In genomic region chr13:83868922-83869321, GRCm38 (mm10) we compare ENCODE assay signal across 12 mouse cellular contexts.
DNase-seq lines count a peak whose midpoint lies in the region; ATAC-seq and TF ChIP-seq lines count a peak whose summit lies in the region.
"Had no signal": no experiment of that assay in that cellular context is flagged by ENCODE, and none has a peak within 500 bp of the region (broad histone marks: within the 10 kb centered on the region; RNA-seq: fewer than 3 reads in every experiment).

No protein-coding gene starts in this region.

- in situ Hi-C loops in CH12.LX (cut with MboI; ENCODE audit: low pct_ligation_motif_present, low pct_unique_long_range_greater_than_20kb, low sequenced_read_pairs) = no loop called here

- TF ChIP-seq RAD21 in CH12.LX (IDR thresholded peaks at IDR 0.05; ENCODE audit: low read depth, low read length) = no peak

- 9% methylated on average over 4 of the region's 4 CpGs for WGBS in forebrain, embryonic 13.5 days
- WGBS in midbrain, embryonic 10.5 days = 60% methylated on average over 4 of the region's 4 CpGs

- no peaks in the 10 kb centered on the region for H3K36me3 ChIP-seq in CH12.LX (replicated peaks in 1 of 2; ENCODE audit: control insufficient read depth in 1 of 2, insufficient read depth in 1 of 2, low read length in 1 of 2)
- H3K36me3 ChIP-seq in forebrain, embryonic 13.5 days (ENCODE audit: poor library complexity, severe bottlenecking) = no peaks in the 10 kb centered on the region
- no peaks in the 10 kb centered on the region for H3K36me3 ChIP-seq in midbrain, embryonic 10.5 days

- no peak overlapping the region for H3K9ac ChIP-seq in CH12.LX (ENCODE audit: insufficient read depth, low read depth)
- H3K9ac ChIP-seq in forebrain, embryonic 13.5 days = peak overlapping the region; percentile 30; the same call in 1 of the 2 replicates

- no peaks in the 10 kb centered on the region for H3K9me3 ChIP-seq in CH12.LX (replicated peaks; ENCODE audit: low read length)
- no peaks in the 10 kb centered on the region for H3K9me3 ChIP-seq in forebrain, embryonic 13.5 days (replicated peaks)
- H3K9me3 ChIP-seq in midbrain, embryonic 10.5 days (replicated peaks) = no peaks in the 10 kb centered on the region

- dilution Hi-C loops in CH12.LX (cut with MboI; ENCODE audit: extremely low pct_ligation_motif_present, extremely low pct_unique_long_range_greater_than_20kb, low sequenced_read_pairs) = no loop called here

- no peaks in the 10 kb centered on the region for H3K27me3 ChIP-seq in CH12.LX (replicated peaks)
- H3K27me3 ChIP-seq in forebrain, embryonic 13.5 days = no peaks in the 10 kb centered on the region
- H3K27me3 ChIP-seq in midbrain, embryonic 10.5 days (ENCODE audit: low read depth, poor library complexity, severe bottlenecking) = no peaks in the 10 kb centered on the region

- H3K4me2 ChIP-seq in CH12.LX (ENCODE audit: insufficient read depth, low read depth, poor library complexity, severe bottlenecking) = no peak overlapping the region
- peak overlapping the region; percentile 10; the same call in 1 of the 2 replicates for H3K4me2 ChIP-seq in forebrain, embryonic 13.5 days

- peak; percentile 12 for DNase-seq in CH12.LX (ENCODE audit: extremely low read depth)
- peak; percentile 41 for DNase-seq in cerebellum, adult 8-10 months
- DNase-seq in midbrain, embryonic 10.5 days (ENCODE audit: low spot score) = no peak
- DNase-seq in MN1 (ENCODE audit: low spot score) = no peak
- DNase-seq in adrenal gland, postnatal 36 days = no peak
- no peak for DNase-seq in thymus, postnatal 25 days
- DNase-seq in testis, postnatal 10 days (ENCODE audit: low spot score) = no peak
- DNase-seq: adrenal gland, adult 2 months; kidney, adult 11 months; spleen, adult 18-20 months; thymus, postnatal 36 days had no signal

- peaks cover 0 to 5% of the 10 kb centered on the region in 2 experiments; a peak in 1 of 4 replicates for H3K4me1 ChIP-seq in CH12.LX (ENCODE audit: control insufficient read depth in 1 of 2, insufficient read depth in 2 of 2)
- H3K4me1 ChIP-seq in forebrain, embryonic 13.5 days = peaks cover 43% of the 10 kb centered on the region
- peaks cover 44% of the 10 kb centered on the region for H3K4me1 ChIP-seq in midbrain, embryonic 10.5 days

- H3K4me3 ChIP-seq in CH12.LX (replicated peaks in 1 of 3; ENCODE audit: low read depth in 2 of 3, low read length in 2 of 3, poor library complexity in 1 of 3) = no peak overlapping the region
- H3K4me3 ChIP-seq in forebrain, embryonic 13.5 days = no peak overlapping the region
- no peak overlapping the region for H3K4me3 ChIP-seq in midbrain, embryonic 10.5 days

- TF ChIP-seq EP300 in CH12.LX (IDR thresholded peaks at IDR 0.05; ENCODE audit: low read length) = no peak

- no peak overlapping the region for H3K27ac ChIP-seq in CH12.LX (ENCODE audit: insufficient read depth, low read depth)
- H3K27ac ChIP-seq in forebrain, embryonic 13.5 days = peak overlapping the region; percentile 83
- H3K27ac ChIP-seq in midbrain, embryonic 10.5 days (replicated peaks) = peak overlapping the region; percentile 79; the same call in 1 of the 2 replicates

- peak; percentile 91 for ATAC-seq in forebrain, embryonic 13.5 days

- TF ChIP-seq POLR2A in CH12.LX (IDR thresholded peaks at IDR 0.05; ENCODE audit: low read depth, low read length) = no peak

- no peaks in the 10 kb centered on the region for H3K79me2 ChIP-seq in CH12.LX (replicated peaks; ENCODE audit: control insufficient read depth, extremely low read depth, insufficient read depth, poor library complexity, severe bottlenecking)

- TF ChIP-seq CTCF in CH12.LX (conservative IDR thresholded peaks at IDR 0.05 in 1 of 2, IDR thresholded peaks at IDR 0.05 in 1 of 2; ENCODE audit: low read depth in 2 of 2, low read length in 2 of 2) = no peak

TF ChIP-seq in CH12.LX, 34 proteins besides CTCF, POLR2A, EP300 and RAD21:
- no peak for TF ChIP-seq NRF1 (IDR thresholded peaks at IDR 0.05; ENCODE audit: low read depth, low read length)
- TF ChIP-seq IRF4 (IDR thresholded peaks at IDR 0.05; ENCODE audit: low read depth, low read length) = no peak
- no peak for TF ChIP-seq JUND (conservative IDR thresholded peaks at IDR 0.05; ENCODE audit: low read depth, low read length)
- no peak for TF ChIP-seq ETS1 (conservative IDR thresholded peaks at IDR 0.05; ENCODE audit: low read depth, low read length)
- TF ChIP-seq UBTF (IDR thresholded peaks at IDR 0.05; ENCODE audit: low read depth, low read length) = no peak
- no peak for TF ChIP-seq ZKSCAN1 (IDR thresholded peaks at IDR 0.05; ENCODE audit: borderline replicate concordance, low read depth, low read length)
- TF ChIP-seq MAFK (IDR thresholded peaks at IDR 0.05; ENCODE audit: insufficient replicate concordance, low read length) = no peak
- TF ChIP-seq NELFE (IDR thresholded peaks at IDR 0.05; ENCODE audit: low read depth, low read length) = no peak

Comparison
In these comparisons a context has a peak if more than half of its experiments do, and no peak if none do; other contexts are left out.
1. DNase-seq: peak in CH12.LX (single experiment) and cerebellum, adult 8-10 months (single experiment); none in midbrain, embryonic 10.5 days (single experiment), MN1 (single experiment), adrenal gland, postnatal 36 days (0 of 2), thymus, postnatal 25 days (single experiment) and testis, postnatal 10 days (single experiment).